Mouse (Mus musculus): ENCODE measurements at regions not wholly inside any gene's neighbourhood (a gene's known extent, or its start where the extent isn't known, plus 50 kb on each side); places are given as distances from the start of the nearest gene placed in this dataset.

DNA sequence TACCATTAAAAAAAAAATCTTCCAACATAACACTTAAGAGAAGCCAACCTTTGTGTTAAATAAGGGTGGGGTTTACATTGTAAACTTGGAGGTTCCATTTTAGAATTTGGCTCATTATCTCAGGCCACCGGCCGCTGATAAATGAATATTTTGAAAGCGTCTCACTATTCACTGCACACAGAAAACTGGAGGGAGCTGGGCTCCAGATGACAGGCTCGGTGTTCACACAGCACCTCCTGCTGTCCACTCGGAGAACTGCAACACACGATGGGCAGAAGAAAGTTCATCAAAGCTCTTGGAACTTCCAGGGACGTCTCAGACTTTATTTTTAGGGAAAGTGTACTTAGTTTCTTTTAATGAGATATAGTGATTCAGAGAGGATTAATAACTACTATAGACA, 78.6 kb upstream of the Dnajc24 start:
- Histone ChIP-seq H3K4me3 (replicated peaks) (no peak overlapping the region), H3K27ac (no peak overlapping the region), H3K36me3 (no peaks in the 10 kb centered on the region), H3K4me2 (replicated peaks) (no peak overlapping the region), H3K9me3 (no peaks in the 10 kb centered on the region), H3K27me3 (peaks cover 8% of the 10 kb centered on the region), H3K4me1 (replicated peaks) (peaks cover 31% of the 10 kb centered on the region), H3K9ac (replicated peaks) (no peak overlapping the region)
- whole genome bisulfite sequencing = 1% methylated on average over 7 of the region's 7 CpGs
- no peak for ATAC-seq

DNA sequence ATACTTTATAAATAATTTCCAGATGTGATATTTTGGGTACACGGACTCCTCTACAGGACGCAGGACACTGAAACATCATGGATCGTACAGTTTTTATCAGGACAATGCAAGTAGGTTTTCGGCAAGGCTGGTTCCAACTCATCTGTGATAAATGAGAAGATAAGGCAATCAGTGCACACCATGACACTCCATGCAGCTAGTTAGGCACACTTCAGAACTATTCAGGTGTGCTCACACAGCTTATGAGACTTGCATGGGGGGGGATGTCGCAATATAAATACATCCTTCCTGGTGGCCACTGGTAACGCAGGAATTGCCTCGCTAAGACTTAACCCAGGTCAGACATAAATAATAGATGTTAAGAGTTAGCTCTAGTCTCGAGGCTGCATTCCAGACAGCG, 77.3 kb upstream of the Dnajc24 start:
- Histone ChIP-seq H3K27ac (no peak overlapping the region), H3K4me3 (replicated peaks) (no peak overlapping the region), H3K4me2 (replicated peaks) (no peak overlapping the region), H3K27me3 (peaks cover 8% of the 10 kb centered on the region), H3K9me3 (no peaks in the 10 kb centered on the region), H3K4me1 (replicated peaks) (peaks cover 29% of the 10 kb centered on the region), H3K36me3 (no peaks in the 10 kb centered on the region), H3K9ac (replicated peaks) (no peak overlapping the region)
- 55% methylated on average over 9 of the region's 9 CpGs for WGBS
- no peak for ATAC-seq

DNA sequence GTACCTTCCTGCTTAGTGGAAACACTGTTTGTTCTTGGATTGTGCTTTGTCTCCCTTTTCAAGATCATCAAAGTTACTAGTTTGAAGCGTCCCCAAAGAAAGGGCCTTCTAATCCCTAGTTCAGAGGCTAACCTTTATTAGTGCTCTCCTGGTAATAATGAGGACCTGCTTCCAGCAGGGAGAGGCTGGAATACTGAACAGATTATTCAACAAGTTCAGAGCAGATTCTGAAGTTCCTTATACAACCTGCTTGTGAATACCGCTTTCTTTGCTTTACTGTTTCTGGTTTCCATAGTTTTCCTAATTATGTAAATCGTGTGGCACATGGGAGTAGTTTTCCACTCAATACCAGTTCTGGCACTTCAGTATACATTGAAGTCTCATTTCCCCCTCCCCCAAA, 75.2 kb upstream of the Dnajc24 start:
- no peak; the same call in 1 of the 2 replicates for ATAC-seq
- H3K27ac ChIP-seq = no peak overlapping the region
- no peaks in the 10 kb centered on the region for H3K36me3 ChIP-seq
- H3K9ac ChIP-seq (replicated peaks) = no peak overlapping the region
- H3K4me1 ChIP-seq (replicated peaks) = peaks cover 23% of the 10 kb centered on the region
- WGBS = 12% methylated on average over 3 of the region's 3 CpGs
- no peaks in the 10 kb centered on the region for H3K9me3 ChIP-seq
- no peak overlapping the region for H3K4me2 ChIP-seq (replicated peaks)
- peaks cover 8% of the 10 kb centered on the region for H3K27me3 ChIP-seq
- no peak overlapping the region for H3K4me3 ChIP-seq (replicated peaks)

DNA sequence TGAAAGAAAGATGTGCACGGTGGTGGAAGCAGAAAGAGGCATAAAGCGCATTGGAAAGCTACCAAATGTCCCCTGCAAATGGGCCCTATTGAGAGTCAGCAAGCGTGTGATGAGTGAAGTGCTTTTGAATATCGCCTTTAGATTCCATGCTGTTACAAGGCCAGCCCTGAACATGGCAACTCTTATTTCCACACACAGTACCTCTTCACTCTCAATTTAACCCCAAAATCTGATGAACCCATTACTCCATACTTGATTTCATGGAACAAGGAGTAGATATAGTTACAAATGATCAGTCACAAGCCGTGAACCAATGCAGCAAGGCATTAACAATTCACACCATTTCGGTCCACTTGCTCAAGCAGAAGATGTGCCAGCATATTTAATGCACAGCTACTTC, 71.1 kb upstream of the Dnajc24 start:
- Histone ChIP-seq H3K36me3 (no peaks in the 10 kb centered on the region), H3K4me3 (replicated peaks) (no peak overlapping the region), H3K9me3 (no peaks in the 10 kb centered on the region), H3K4me2 (replicated peaks) (no peak overlapping the region), H3K9ac (replicated peaks) (no peak overlapping the region), H3K27me3 (peaks cover 9% of the 10 kb centered on the region), H3K4me1 (replicated peaks) (peaks cover 9% of the 10 kb centered on the region), H3K27ac (no peak overlapping the region)
- ATAC-seq = no peak
- 55% methylated on average over 6 of the region's 6 CpGs for WGBS

DNA sequence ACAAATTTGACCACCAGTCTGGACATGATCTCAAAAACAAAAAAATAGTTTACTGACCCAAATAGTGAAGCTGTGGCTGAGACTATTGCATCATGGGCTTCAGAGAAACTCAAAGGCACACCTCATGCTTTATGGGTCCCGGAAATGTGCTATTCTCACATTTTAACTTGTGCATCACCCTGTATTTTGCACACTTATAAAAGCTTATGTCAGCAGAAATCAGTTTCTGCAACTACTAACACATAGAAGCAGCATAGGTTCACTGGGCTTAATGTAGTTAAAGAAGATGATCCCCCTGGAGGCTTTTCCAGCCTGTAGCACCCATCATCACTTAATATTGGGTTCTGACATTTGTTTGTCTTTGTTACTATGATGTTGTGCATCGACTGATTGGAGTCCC, 61.0 kb upstream of the Dnajc24 start:
- Histone ChIP-seq H3K4me2 (replicated peaks) (no peak overlapping the region), H3K27me3 (0 out of 2 replicates have a peak, but pooled peaks cover 11% of the 10 kb centered on the region), H3K4me3 (replicated peaks) (no peak overlapping the region), H3K9ac (replicated peaks) (no peak overlapping the region), H3K9me3 (no peaks in the 10 kb centered on the region), H3K4me1 (replicated peaks) (no peaks in the 10 kb centered on the region), H3K27ac (no peak overlapping the region), H3K36me3 (no peaks in the 10 kb centered on the region)
- ATAC-seq = no peak
- WGBS = 89% methylated on average over 2 of the region's 2 CpGs
